Mouse (Mus musculus): Measurements from ENCODE around the gene Gm10277. TPM values are rescaled to one million over a fixed set of nuclear protein-coding genes. Genes with fewer than 3 reads are reported as not detected.

Gene Gm10277
- total and polyA plus RNA-seq, 3 experiments = 0.10 TPM; not detected in 2

DNA sequence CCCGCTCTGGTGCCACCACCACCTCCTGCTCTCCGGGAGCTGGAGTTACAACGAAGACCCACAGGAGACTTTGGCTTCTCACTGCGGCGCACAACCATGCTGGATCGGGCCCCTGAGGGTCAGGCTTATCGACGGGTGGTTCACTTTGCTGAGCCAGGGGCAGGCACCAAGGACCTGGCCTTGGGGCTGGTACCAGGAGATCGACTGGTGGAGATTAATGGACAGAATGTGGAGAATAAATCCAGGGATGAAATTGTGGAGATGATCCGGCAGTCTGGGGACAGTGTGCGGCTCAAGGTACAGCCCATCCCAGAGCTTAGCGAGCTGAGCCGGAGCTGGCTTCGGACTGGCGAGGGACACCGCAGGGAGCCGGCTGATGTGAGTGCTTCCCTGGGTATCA is 9.6 kb downstream of the Gm10277 start:
- peaks cover 5 to 13% of the 10 kb centered on the region in 2 experiments; a peak in 3 of 4 replicates for H3K4me1 ChIP-seq (ENCODE audit: control insufficient read depth in 1 of 2, insufficient read depth in 2 of 2)
- no peak overlapping the region for H3K4me3 ChIP-seq (replicated peaks in 1 of 3; ENCODE audit: low read depth in 2 of 3, low read length in 2 of 3, poor library complexity in 1 of 3)
- in situ Hi-C loops (cut with MboI; ENCODE audit: low pct_ligation_motif_present, low pct_unique_long_range_greater_than_20kb, low sequenced_read_pairs) (loop anchor here (25.0 kb wide), 1 partner anchor 666 kb away; no protein-coding TSS in a partner anchor), dilution Hi-C loops (cut with MboI; ENCODE audit: extremely low pct_ligation_motif_present, extremely low pct_unique_long_range_greater_than_20kb, low sequenced_read_pairs) (no loop called here)
- no peaks in the 10 kb centered on the region for H3K9me3 ChIP-seq (replicated peaks; ENCODE audit: low read length)
- H3K27me3 ChIP-seq (replicated peaks) = no peaks in the 10 kb centered on the region
- H3K4me2 ChIP-seq (ENCODE audit: insufficient read depth, low read depth, poor library complexity, severe bottlenecking) = no peak overlapping the region
- peaks cover 0 to 14% of the 10 kb centered on the region in 2 experiments for H3K36me3 ChIP-seq (replicated peaks in 1 of 2; ENCODE audit: control insufficient read depth in 1 of 2, insufficient read depth in 1 of 2, low read length in 1 of 2)
- H3K9ac ChIP-seq (ENCODE audit: insufficient read depth, low read depth) = no peak overlapping the region
- no peak for DNase-seq (ENCODE audit: extremely low read depth)
- TF ChIP-seq PAX5 (IDR thresholded peaks at IDR 0.05; ENCODE audit: low read length) (no peak), ELF1 (IDR thresholded peaks at IDR 0.05; ENCODE audit: low read depth, low read length) (no peak), E2F4 (IDR thresholded peaks at IDR 0.05; ENCODE audit: insufficient replicate concordance, low read depth, low read length) (no peak), JUN (IDR thresholded peaks at IDR 0.05; ENCODE audit: insufficient read depth, low read depth, low read length) (no peak), UBTF (IDR thresholded peaks at IDR 0.05; ENCODE audit: low read depth, low read length) (no peak), NELFE (IDR thresholded peaks at IDR 0.05; ENCODE audit: low read depth, low read length) (no peak), KAT2A (IDR thresholded peaks at IDR 0.05; ENCODE audit: insufficient replicate concordance, low read length) (no peak), ZKSCAN1 (IDR thresholded peaks at IDR 0.05; ENCODE audit: borderline replicate concordance, low read depth, low read length) (no peak), USF2 (conservative IDR thresholded peaks at IDR 0.05; ENCODE audit: low read depth, low read length) (no peak)
- no peaks in the 10 kb centered on the region for H3K79me2 ChIP-seq (replicated peaks; ENCODE audit: control insufficient read depth, extremely low read depth, insufficient read depth, poor library complexity, severe bottlenecking)
- no peak overlapping the region for H3K27ac ChIP-seq (ENCODE audit: insufficient read depth, low read depth)

DNA sequence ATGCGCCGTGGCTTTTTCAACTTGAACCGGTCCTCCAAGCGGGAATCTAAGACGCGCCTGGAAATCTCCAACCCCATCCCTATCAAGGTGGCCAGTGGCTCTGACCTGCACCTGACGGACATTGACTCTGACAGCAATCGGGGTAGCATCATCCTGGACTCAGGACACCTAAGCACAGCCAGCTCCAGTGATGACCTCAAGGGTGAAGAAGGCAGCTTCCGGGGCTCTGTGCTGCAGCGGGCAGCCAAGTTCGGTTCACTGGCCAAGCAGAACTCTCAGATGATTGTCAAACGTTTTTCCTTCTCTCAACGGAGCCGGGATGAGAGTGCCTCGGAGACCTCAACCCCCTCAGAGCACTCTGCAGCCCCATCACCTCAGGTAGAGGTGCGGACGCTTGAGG is 10.1 kb downstream of the Gm10277 start:
- in situ Hi-C loops (cut with MboI; ENCODE audit: low pct_ligation_motif_present, low pct_unique_long_range_greater_than_20kb, low sequenced_read_pairs) (loop anchor here (25.0 kb wide), 1 partner anchor 665 kb away; no protein-coding TSS in a partner anchor), dilution Hi-C loops (cut with MboI; ENCODE audit: extremely low pct_ligation_motif_present, extremely low pct_unique_long_range_greater_than_20kb, low sequenced_read_pairs) (no loop called here)
- Histone ChIP-seq H3K9me3 (replicated peaks; ENCODE audit: low read length) (no peaks in the 10 kb centered on the region), H3K36me3 (replicated peaks in 1 of 2; ENCODE audit: control insufficient read depth in 1 of 2, insufficient read depth in 1 of 2, low read length in 1 of 2) (peaks cover 0 to 14% of the 10 kb centered on the region in 2 experiments), H3K9ac (ENCODE audit: insufficient read depth, low read depth) (no peak overlapping the region), H3K4me1 (ENCODE audit: control insufficient read depth in 1 of 2, insufficient read depth in 2 of 2) (peaks cover 5 to 13% of the 10 kb centered on the region in 2 experiments; a peak in 3 of 4 replicates), H3K27ac (ENCODE audit: insufficient read depth, low read depth) (no peak overlapping the region), H3K79me2 (replicated peaks; ENCODE audit: control insufficient read depth, extremely low read depth, insufficient read depth, poor library complexity, severe bottlenecking) (no peaks in the 10 kb centered on the region), H3K4me3 (replicated peaks in 1 of 3; ENCODE audit: low read depth in 2 of 3, low read length in 2 of 3, poor library complexity in 1 of 3) (no peak overlapping the region), H3K27me3 (replicated peaks) (no peaks in the 10 kb centered on the region), H3K4me2 (ENCODE audit: insufficient read depth, low read depth, poor library complexity, severe bottlenecking) (no peak overlapping the region)
- DNase-seq (ENCODE audit: extremely low read depth) = no peak
- TF ChIP-seq KAT2A (IDR thresholded peaks at IDR 0.05; ENCODE audit: insufficient replicate concordance, low read length) (no peak), JUN (IDR thresholded peaks at IDR 0.05; ENCODE audit: insufficient read depth, low read depth, low read length) (no peak)

DNA sequence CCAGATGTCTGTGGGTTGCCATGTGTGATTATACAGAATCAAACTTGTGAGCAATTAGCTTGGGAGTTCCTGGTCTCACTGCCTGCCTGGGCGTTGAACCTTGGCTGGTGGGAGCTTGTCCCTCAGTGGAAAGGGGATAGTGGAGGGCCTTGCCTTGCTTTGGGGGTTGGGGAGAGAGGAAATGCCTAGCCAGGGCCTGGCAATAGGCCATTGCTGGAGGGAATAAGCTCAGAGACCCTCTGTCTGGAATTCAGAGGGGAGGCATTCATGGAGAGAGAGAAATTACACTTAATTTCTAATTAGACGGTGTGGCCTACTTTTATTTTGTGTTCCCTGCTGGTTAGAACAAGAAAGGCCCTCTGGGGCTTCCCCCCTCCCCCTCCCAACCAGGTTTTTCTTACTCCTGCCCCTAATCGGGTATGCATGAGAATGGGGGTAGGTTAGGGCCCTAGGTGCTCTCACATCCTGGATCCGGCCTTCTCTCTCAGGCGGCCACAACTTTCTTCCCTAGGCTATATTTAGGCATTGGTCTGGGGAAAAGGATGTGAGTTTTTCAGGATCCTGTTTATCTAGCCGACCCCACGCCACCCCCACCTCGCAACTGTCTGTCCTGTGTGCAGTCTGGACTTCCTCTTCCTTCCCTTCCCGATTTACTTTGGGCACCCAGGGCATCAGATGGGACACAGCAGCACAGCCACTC is 11.7 kb downstream of the Gm10277 start:
- no peaks in the 10 kb centered on the region for H3K27me3 ChIP-seq (replicated peaks)
- H3K9me3 ChIP-seq (replicated peaks; ENCODE audit: low read length) = no peaks in the 10 kb centered on the region
- peak; percentile 71 for DNase-seq (ENCODE audit: extremely low read depth)
- H3K9ac ChIP-seq (ENCODE audit: insufficient read depth, low read depth) = no peak overlapping the region
- peak overlapping the region; percentile 12; the same call in 1 of the 2 replicates for H3K4me2 ChIP-seq (ENCODE audit: insufficient read depth, low read depth, poor library complexity, severe bottlenecking)
- H3K4me1 ChIP-seq (ENCODE audit: control insufficient read depth in 1 of 2, insufficient read depth in 2 of 2) = peaks cover 5 to 11% of the 10 kb centered on the region in 2 experiments; a peak in 3 of 4 replicates
- in situ Hi-C loops (cut with MboI; ENCODE audit: low pct_ligation_motif_present, low pct_unique_long_range_greater_than_20kb, low sequenced_read_pairs) (loop anchor here (25.0 kb wide), 1 partner anchor 664 kb away; no protein-coding TSS in a partner anchor), dilution Hi-C loops (cut with MboI; ENCODE audit: extremely low pct_ligation_motif_present, extremely low pct_unique_long_range_greater_than_20kb, low sequenced_read_pairs) (no loop called here)
- no peak for TF ChIP-seq NRF1 (IDR thresholded peaks at IDR 0.05; ENCODE audit: low read depth, low read length)
- TF ChIP-seq IRF4 (IDR thresholded peaks at IDR 0.05; ENCODE audit: low read depth, low read length) = 0 out of 2 replicates have a peak, but pooled peaks have one; percentile 31
- peak; percentile 11; the same call in 1 of the 2 replicates for TF ChIP-seq ELF1 (IDR thresholded peaks at IDR 0.05; ENCODE audit: low read depth, low read length)
- no peak for TF ChIP-seq ETS1 (conservative IDR thresholded peaks at IDR 0.05; ENCODE audit: low read depth, low read length)
- no peak for TF ChIP-seq MYC (IDR thresholded peaks at IDR 0.05; ENCODE audit: low read depth, low read length)
- peak; percentile 47 for TF ChIP-seq MEF2A (IDR thresholded peaks at IDR 0.05; ENCODE audit: borderline replicate concordance, low read depth, low read length)
- TF ChIP-seq EP300 (IDR thresholded peaks at IDR 0.05; ENCODE audit: low read length) = no peak
- no peak overlapping the region for H3K4me3 ChIP-seq (replicated peaks in 1 of 3; ENCODE audit: low read depth in 2 of 3, low read length in 2 of 3, poor library complexity in 1 of 3)
- peaks cover 0 to 13% of the 10 kb centered on the region in 2 experiments for H3K36me3 ChIP-seq (replicated peaks in 1 of 2; ENCODE audit: control insufficient read depth in 1 of 2, insufficient read depth in 1 of 2, low read length in 1 of 2)
- no peaks in the 10 kb centered on the region for H3K79me2 ChIP-seq (replicated peaks; ENCODE audit: control insufficient read depth, extremely low read depth, insufficient read depth, poor library complexity, severe bottlenecking)
- H3K27ac ChIP-seq (ENCODE audit: insufficient read depth, low read depth) = no peak overlapping the region

All from CH12.LX (cell line).